Mouse (Mus musculus): Measurements from ENCODE around the gene Grk6. TPM values are rescaled to one million over a fixed set of nuclear protein-coding genes. Genes with fewer than 3 reads are reported as not detected.

Gene Grk6
- polyA plus RNA-seq, 1 experiment, result 9.5 TPM

GRCm38 (mm10) chr13:55486029-55486794 lies 41.3 kb downstream of the Grk6 start:
- TF ChIP-seq TAL1 (IDR thresholded peaks at IDR 0.05; ENCODE audit: low read length) (no peak), GATA1 (IDR thresholded peaks at IDR 0.05; ENCODE audit: low read length) (no peak)
- Histone ChIP-seq H3K4me1 (ENCODE audit: control insufficient read depth) (peaks cover 6% of the 10 kb centered on the region; the same call in 1 of the 2 replicates), H3K36me3 (ENCODE audit: control insufficient read depth) (no peaks in the 10 kb centered on the region), H3K4me3 (replicated peaks) (no peak overlapping the region), H3K27me3 (ENCODE audit: control insufficient read depth) (peaks cover 79% of the 10 kb centered on the region), H3K9me3 (ENCODE audit: control insufficient read depth, low read length) (no peaks in the 10 kb centered on the region; the same call in 1 of the 2 replicates)

- peak overlapping the region; percentile 48 for H3K4me3 ChIP-seq (replicated peaks)
- H3K36me3 ChIP-seq (ENCODE audit: control insufficient read depth), result no peaks in the 10 kb centered on the region
- H3K4me1 ChIP-seq (ENCODE audit: control insufficient read depth), result peaks cover 6% of the 10 kb centered on the region; the same call in 1 of the 2 replicates
- no peak for TF ChIP-seq GATA1 (IDR thresholded peaks at IDR 0.05; ENCODE audit: low read length)
- TF ChIP-seq TAL1 (IDR thresholded peaks at IDR 0.05; ENCODE audit: low read length), result no peak
- H3K27me3 ChIP-seq (ENCODE audit: control insufficient read depth), result peaks cover 81% of the 10 kb centered on the region
- H3K9me3 ChIP-seq (ENCODE audit: control insufficient read depth, low read length), result no peaks in the 10 kb centered on the region; the same call in 1 of the 2 replicates
Observed at GRCm38 (mm10) chr13:55486916-55487577, 42.2 kb downstream of the Grk6 start.

GRCm38 (mm10) chr13:55487578-55488498 lies 43.0 kb downstream of the Grk6 start, which contains the start of gene Dbn1:
Gene Dbn1 (minus strand): TSS chr13:55488111.
- Histone ChIP-seq H3K9me3 (ENCODE audit: control insufficient read depth, low read length) (no peaks in the 10 kb centered on the region; the same call in 1 of the 2 replicates), H3K4me1 (ENCODE audit: control insufficient read depth) (peaks cover 6% of the 10 kb centered on the region; the same call in 1 of the 2 replicates), H3K4me3 (replicated peaks) (peak within 1 kb of the TSS; percentile 48), H3K36me3 (ENCODE audit: control insufficient read depth) (no peaks in the 10 kb centered on the region), H3K27me3 (ENCODE audit: control insufficient read depth) (peaks cover 86% of the 10 kb centered on the region)
- TF ChIP-seq TAL1 (IDR thresholded peaks at IDR 0.05; ENCODE audit: low read length) (no peak), GATA1 (IDR thresholded peaks at IDR 0.05; ENCODE audit: low read length) (no peak)

DNA sequence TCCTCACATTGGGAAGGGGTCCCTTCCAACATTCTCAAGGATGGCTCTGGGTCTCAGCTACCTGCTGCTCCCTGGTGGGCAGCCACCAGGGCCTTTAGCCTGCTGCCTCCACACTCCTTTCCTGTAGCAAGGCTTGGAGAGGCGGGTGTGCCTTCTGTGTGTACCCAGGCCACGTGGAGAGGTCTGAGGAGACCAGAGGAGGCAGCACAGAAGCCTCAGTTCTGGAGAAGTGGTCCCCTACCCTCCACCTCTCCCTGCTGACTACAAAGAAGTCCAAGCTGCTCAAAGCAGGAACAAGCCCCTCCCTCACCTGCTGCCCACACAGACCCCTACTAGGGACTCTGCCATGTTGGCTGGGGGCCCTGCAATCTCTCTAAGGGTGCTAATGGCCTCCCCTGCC lies 49.4 kb downstream of the Grk6 start:
- peaks cover 51% of the 10 kb centered on the region for H3K27me3 ChIP-seq (ENCODE audit: control insufficient read depth)
- H3K4me3 ChIP-seq (replicated peaks), result no peak overlapping the region
- no peaks in the 10 kb centered on the region for H3K9me3 ChIP-seq (ENCODE audit: control insufficient read depth, low read length)
- TF ChIP-seq TAL1 (IDR thresholded peaks at IDR 0.05; ENCODE audit: low read length) (no peak), GATA1 (IDR thresholded peaks at IDR 0.05; ENCODE audit: low read length) (no peak)
- no peaks in the 10 kb centered on the region; the same call in 1 of the 2 replicates for H3K4me1 ChIP-seq (ENCODE audit: control insufficient read depth)
- peaks cover 3% of the 10 kb centered on the region; the same call in 1 of the 2 replicates for H3K36me3 ChIP-seq (ENCODE audit: control insufficient read depth)

- no peak overlapping the region for H3K4me3 ChIP-seq (replicated peaks)
- H3K4me1 ChIP-seq (ENCODE audit: control insufficient read depth), result no peaks in the 10 kb centered on the region; the same call in 1 of the 2 replicates
- H3K27me3 ChIP-seq (ENCODE audit: control insufficient read depth), result peaks cover 44% of the 10 kb centered on the region
- H3K9me3 ChIP-seq (ENCODE audit: control insufficient read depth, low read length), result no peaks in the 10 kb centered on the region
- TF ChIP-seq TAL1 (IDR thresholded peaks at IDR 0.05; ENCODE audit: low read length) (no peak), GATA1 (IDR thresholded peaks at IDR 0.05; ENCODE audit: low read length) (no peak)
- H3K36me3 ChIP-seq (ENCODE audit: control insufficient read depth), result peaks cover 3% of the 10 kb centered on the region; the same call in 1 of the 2 replicates
Observed at GRCm38 (mm10) chr13:55494883-55495621, 50.2 kb downstream of the Grk6 start.

GRCm38 (mm10) chr13:55495702-55496101 lies 50.8 kb downstream of the Grk6 start:
- H3K27me3 ChIP-seq (ENCODE audit: control insufficient read depth), result peaks cover 44% of the 10 kb centered on the region
- no peaks in the 10 kb centered on the region; the same call in 1 of the 2 replicates for H3K4me1 ChIP-seq (ENCODE audit: control insufficient read depth)

DNA sequence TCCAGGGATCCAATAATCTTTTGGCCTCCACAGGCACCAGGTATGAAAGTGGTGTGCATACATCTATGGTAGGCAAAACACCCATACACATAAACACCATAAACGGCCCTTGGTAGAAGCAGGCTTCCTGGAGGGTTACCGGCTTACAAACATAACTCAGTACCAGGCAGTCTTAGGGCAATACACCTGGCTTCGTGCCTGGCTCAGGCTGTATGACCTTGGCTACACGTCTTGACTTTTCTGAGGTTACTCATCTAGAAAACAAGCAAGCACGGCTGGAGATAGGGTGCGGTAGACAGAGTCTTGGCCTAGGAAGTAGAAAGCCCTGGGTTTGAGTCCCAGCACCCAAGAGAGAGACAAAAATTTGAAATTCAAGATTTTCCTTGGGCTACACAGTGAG lies 51.8 kb downstream of the Grk6 start:
- H3K4me1 ChIP-seq (ENCODE audit: control insufficient read depth), result no peaks in the 10 kb centered on the region; the same call in 1 of the 2 replicates
- peaks cover 39% of the 10 kb centered on the region for H3K27me3 ChIP-seq (ENCODE audit: control insufficient read depth)
- H3K36me3 ChIP-seq (ENCODE audit: control insufficient read depth), result peaks cover 3% of the 10 kb centered on the region; the same call in 1 of the 2 replicates
- no peaks in the 10 kb centered on the region for H3K9me3 ChIP-seq (ENCODE audit: control insufficient read depth, low read length)
- no peak overlapping the region for H3K4me3 ChIP-seq (replicated peaks)
- TF ChIP-seq TAL1 (IDR thresholded peaks at IDR 0.05; ENCODE audit: low read length) (no peak), GATA1 (IDR thresholded peaks at IDR 0.05; ENCODE audit: low read length) (no peak)

More at GRCm38 (mm10) chr13:55495702-55496101, 50.8 kb downstream of the Grk6 start:
- Histone ChIP-seq H3K36me3 (ENCODE audit: control insufficient read depth) (peaks cover 3% of the 10 kb centered on the region; the same call in 1 of the 2 replicates), H3K4me3 (replicated peaks) (no peak overlapping the region), H3K9me3 (ENCODE audit: control insufficient read depth, low read length) (no peaks in the 10 kb centered on the region)
- TF ChIP-seq TAL1 (IDR thresholded peaks at IDR 0.05; ENCODE audit: low read length), result no peak
- TF ChIP-seq GATA1 (IDR thresholded peaks at IDR 0.05; ENCODE audit: low read length), result no peak

- Histone ChIP-seq H3K9me3 (ENCODE audit: control insufficient read depth, low read length) (no peaks in the 10 kb centered on the region), H3K4me1 (ENCODE audit: control insufficient read depth) (no peaks in the 10 kb centered on the region; the same call in none of the 2 replicates), H3K27me3 (ENCODE audit: control insufficient read depth) (peaks cover 22% of the 10 kb centered on the region), H3K36me3 (ENCODE audit: control insufficient read depth) (peaks cover 11% of the 10 kb centered on the region; the same call in 1 of the 2 replicates), H3K4me3 (replicated peaks) (no peak overlapping the region)
- no peak for TF ChIP-seq GATA1 (IDR thresholded peaks at IDR 0.05; ENCODE audit: low read length)
- TF ChIP-seq TAL1 (IDR thresholded peaks at IDR 0.05; ENCODE audit: low read length), result no peak
Observed at GRCm38 (mm10) chr13:55498906-55499305, 54.0 kb downstream of the Grk6 start.
